Mouse (Mus musculus): ENCODE results near the gene Olfr638.
"Not testable (repeated sequence)": the region's sequence is repeated elsewhere in the genome, so short reads cannot be mapped to it uniquely, and the experiment has no call there.

The Olfr638 gene

GRCm38 (mm10) chr7:103998446-103998845 lies at the start of gene Olfr638:
Olfr638 (plus strand) TSS chr7:103998746.
- no peak for DNase-seq

GRCm38 (mm10) chr7:103966873-103967272 lies 31.7 kb upstream of the Olfr638 start:
- not testable (repeated sequence) for DNase-seq

GRCm38 (mm10) chr7:103970852-103971251 lies 27.7 kb upstream of the Olfr638 start, which contains the start of gene Olfr635:
Olfr635 (plus strand) TSS chr7:103971152.
- no peak for DNase-seq

- DNase-seq = no peak
Measured at GRCm38 (mm10) chr7:103971782-103972181, 26.8 kb upstream of the Olfr638 start.

GRCm38 (mm10) chr7:103999124-103999523 lies 578 bp downstream of the Olfr638 start:
- no peak for DNase-seq

GRCm38 (mm10) chr7:104017203-104017602 lies 18.7 kb downstream of the Olfr638 start, which contains the start of gene Olfr639:
Olfr639 (minus strand) TSS chr7:104017303.
- DNase-seq = no peak

- DNase-seq = no peak
Measured at GRCm38 (mm10) chr7:104018953-104019352, 20.4 kb downstream of the Olfr638 start.

- no peak for DNase-seq
Measured at GRCm38 (mm10) chr7:104021651-104022050, 23.1 kb downstream of the Olfr638 start.

GRCm38 (mm10) chr7:104025473-104025872 lies 26.9 kb downstream of the Olfr638 start, which contains the start of gene Olfr640:
Olfr640 (minus strand) TSS chr7:104025573.
- no peak for DNase-seq

- no peak for DNase-seq
Measured at GRCm38 (mm10) chr7:104026978-104027377, 28.4 kb downstream of the Olfr638 start.

- no peak for DNase-seq
Measured at GRCm38 (mm10) chr7:104035145-104035544, 36.6 kb downstream of the Olfr638 start, which contains the start of gene Olfr641. Olfr641 (plus strand) TSS chr7:104035445.

- DNase-seq = no peak
Measured at GRCm38 (mm10) chr7:104050745-104051144, 52.2 kb downstream of the Olfr638 start.

GRCm38 (mm10) chr7:104052566-104052965 lies 54.0 kb downstream of the Olfr638 start, which contains the start of gene Olfr642:
Olfr642 (minus strand) TSS chr7:104052666.
- DNase-seq = no peak

All from lung, postnatal 14 days (tissue).